Mouse (Mus musculus): ENCODE measurements around the gene Sh3gl1.

DNA sequence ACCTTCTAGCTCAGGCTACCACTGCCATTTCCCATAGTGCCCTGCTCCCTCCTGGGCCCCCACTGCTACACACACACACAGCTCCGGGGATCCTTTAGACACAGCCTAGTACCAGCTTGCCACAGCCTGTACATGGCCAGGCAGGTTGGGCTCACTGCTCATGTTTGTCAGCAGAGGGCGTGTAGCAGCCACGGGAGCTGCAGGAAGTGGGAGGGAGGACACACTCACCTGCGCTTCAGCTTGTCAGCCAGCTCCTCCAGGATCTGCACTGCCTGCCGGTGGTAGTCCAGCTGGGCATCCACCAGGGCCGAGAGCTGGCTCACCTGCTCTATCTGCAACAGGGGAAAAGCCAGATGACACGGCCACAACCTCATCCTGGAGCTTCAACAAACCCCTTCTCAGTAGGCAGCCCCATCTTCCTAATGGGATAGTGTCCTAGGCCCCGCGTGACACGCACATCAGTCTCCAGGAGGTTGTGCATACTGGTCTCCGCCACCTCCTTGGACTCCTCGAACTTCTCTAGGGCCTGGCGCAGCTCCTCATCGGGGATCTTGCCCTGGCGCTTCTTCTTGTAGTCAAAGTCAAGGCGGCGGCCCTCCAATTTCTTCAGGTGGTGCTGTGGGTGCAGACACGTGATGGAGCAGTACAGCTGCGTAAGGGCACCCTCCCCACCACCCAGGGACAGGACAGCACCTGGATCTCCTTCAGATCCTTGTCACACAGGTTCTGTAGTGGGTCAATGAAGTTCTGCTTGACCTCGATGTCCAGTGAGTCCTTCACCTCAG, 17.9 kb downstream of the Sh3gl1 start:
- no peak for TF ChIP-seq GATA1 (IDR thresholded peaks at IDR 0.05; ENCODE audit: borderline replicate concordance, low read length)
- no peak for TF ChIP-seq FLI1 (IDR thresholded peaks at IDR 0.05; ENCODE audit: low read length)
